Mouse (Mus musculus) liver, embryonic 15.5 days (tissue): ENCODE measurements at regions not wholly inside any gene's neighbourhood (a gene's known extent, or its start where the extent isn't known, plus 50 kb on each side); places are given as distances from the start of the nearest gene placed in this dataset.

ENCODE experiments used
- ATAC-seq: fragments of 200-750 bp; cut with Nextera tagmentation; 2 replicates; pipeline ENCODE4 v1.8.0; 2017; ENCODE audit warnings: moderate number of reproducible peaks, mild to moderate bottlenecking, moderate library complexity; ENCODE audit not compliant: insufficient read depth
- H3K27ac ChIP-seq: fragments of 300-500 bp; sonication (generic); replicated peaks from 2 replicates; pipeline ENCODE4 v1.5.1; 2015; ENCODE audit warnings: mild to moderate bottlenecking, inconsistent platforms
- H3K27me3 ChIP-seq: fragments of 300-500 bp; sonication (generic); 2 replicates; pipeline ENCODE4 v1.6.1; 2015; ENCODE audit warnings: mild to moderate bottlenecking, inconsistent platforms
- H3K36me3 ChIP-seq: fragments of 300-500 bp; sonication (generic); replicated peaks from 2 replicates; pipeline ENCODE4 v1.6.1; 2015; ENCODE audit warnings: moderate library complexity, mild to moderate bottlenecking, inconsistent platforms
- H3K4me1 ChIP-seq: fragments of 300-500 bp; sonication (generic); replicated peaks from 2 replicates; pipeline ENCODE4 v1.6.1; 2015; ENCODE audit warnings: inconsistent platforms
- H3K4me2 ChIP-seq: fragments of 300-500 bp; sonication (generic); 2 replicates; pipeline ENCODE4 v1.6.1; 2015; ENCODE audit warnings: moderate library complexity, mild to moderate bottlenecking, inconsistent platforms
- H3K4me3 ChIP-seq: fragments of 300-500 bp; sonication (generic); replicated peaks from 2 replicates; pipeline ENCODE4 v1.5.1; 2015; ENCODE audit warnings: mild to moderate bottlenecking, inconsistent platforms
- H3K9ac ChIP-seq: fragments of 300-500 bp; sonication (generic); 2 replicates; pipeline ENCODE4 v1.6.1; 2015; ENCODE audit warnings: moderate library complexity, mild to moderate bottlenecking, inconsistent platforms
- H3K9me3 ChIP-seq: fragments of 300-500 bp; sonication (generic); replicated peaks from 2 replicates; pipeline ENCODE4 v1.6.1; 2016; ENCODE audit warnings: inconsistent platforms
- WGBS: fragments of 180-500 bp; shearing (Covaris S2); methylation state at CpG from one replicate; pipeline ENCODE4 v1.1.7; 2015; ENCODE audit warnings: mixed read lengths; ENCODE audit not compliant: insufficient replicate concordance; 5-methylcytosine and 5-hydroxymethylcytosine counted together

DNA sequence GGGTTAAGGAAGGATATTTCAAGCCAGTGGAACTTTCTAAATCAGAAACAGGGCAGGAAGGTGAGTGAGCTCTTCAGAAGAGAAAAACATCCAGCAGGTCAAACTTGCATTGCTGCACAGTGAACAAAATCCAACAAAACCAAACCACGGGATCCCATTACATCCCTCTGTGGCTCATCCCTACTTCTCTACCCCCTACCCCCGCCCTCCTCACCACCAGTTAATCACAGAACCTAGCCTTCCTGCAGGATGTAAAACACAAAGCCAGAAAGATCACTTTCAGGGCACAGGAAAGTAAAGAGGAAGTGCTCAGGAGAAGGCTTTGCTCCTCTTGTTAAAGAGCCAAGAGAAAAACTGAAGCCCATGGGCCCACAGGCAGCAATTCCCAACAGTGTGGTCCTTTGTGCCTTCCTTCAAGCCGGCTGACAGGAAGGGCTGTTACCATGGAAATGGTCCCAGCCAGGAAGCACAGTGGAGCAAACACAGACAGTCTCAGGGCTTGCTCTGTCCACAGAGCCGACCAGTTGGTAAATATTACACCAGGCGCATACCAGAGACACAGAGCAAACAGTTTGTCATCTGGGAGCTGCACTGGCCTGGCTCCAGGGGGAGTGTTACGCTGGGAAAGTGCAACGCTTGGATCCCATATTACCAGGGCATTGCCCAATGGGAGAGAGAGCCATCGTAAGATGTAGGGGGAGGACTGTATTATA, 63.2 kb upstream of the Lmcd1 start:
- Histone ChIP-seq H3K9ac (no peak overlapping the region), H3K4me3 (no peak overlapping the region), H3K4me1 (no peaks in the 10 kb centered on the region; the same call in 1 of the 2 replicates), H3K36me3 (no peaks in the 10 kb centered on the region), H3K27ac (no peak overlapping the region), H3K4me2 (no peak overlapping the region), H3K9me3 (no peaks in the 10 kb centered on the region), H3K27me3 (no peaks in the 10 kb centered on the region)
- 19% methylated on average over 8 of the region's 8 CpGs for WGBS
- ATAC-seq = peak; percentile 88

DNA sequence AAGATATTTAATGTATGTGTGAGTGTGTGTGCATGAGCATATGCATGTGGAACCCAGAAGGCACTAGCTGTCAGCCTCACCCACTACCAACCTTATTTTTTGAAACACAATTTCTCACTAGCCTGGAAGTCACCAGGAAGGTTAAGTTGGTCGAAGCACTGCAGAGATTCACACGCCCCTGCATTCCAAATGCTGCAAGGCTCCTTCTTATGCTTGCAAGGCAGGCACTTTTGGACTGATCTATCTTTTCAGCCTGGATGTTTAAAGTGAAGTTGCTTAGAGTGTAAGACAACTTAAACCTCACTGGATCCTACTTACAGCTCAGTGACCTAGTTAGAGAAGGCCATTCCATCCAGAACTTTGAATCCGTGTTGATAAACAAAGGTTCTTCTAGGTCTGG, 56.7 kb upstream of the Lmcd1 start:
- Histone ChIP-seq H3K27me3 (no peaks in the 10 kb centered on the region), H3K9me3 (no peaks in the 10 kb centered on the region), H3K4me3 (no peak overlapping the region), H3K9ac (no peak overlapping the region), H3K27ac (no peak overlapping the region), H3K4me2 (no peak overlapping the region), H3K36me3 (no peaks in the 10 kb centered on the region), H3K4me1 (no peaks in the 10 kb centered on the region)
- 49% methylated on average over 3 of the region's 3 CpGs for WGBS
- no peak for ATAC-seq

DNA sequence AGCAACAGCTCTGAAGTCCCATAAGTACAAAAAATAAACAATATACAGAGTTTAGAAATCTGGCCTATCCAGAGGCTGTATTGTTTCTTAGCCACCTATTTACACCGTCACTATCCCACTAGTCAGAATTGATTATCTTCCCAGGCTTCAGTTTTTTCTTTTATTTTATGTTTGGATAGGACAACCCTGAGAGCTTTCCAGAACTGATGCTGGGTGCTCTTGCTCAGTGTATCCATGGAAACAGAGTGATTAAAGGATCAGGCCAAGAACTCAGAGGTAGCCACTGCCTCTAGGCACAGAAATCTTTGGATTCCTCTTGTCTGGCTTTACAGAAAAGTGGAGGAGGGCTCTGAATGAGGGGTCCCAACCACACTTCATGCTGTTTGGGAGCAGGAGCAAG, 55.3 kb upstream of the Lmcd1 start:
- Histone ChIP-seq H3K27me3 (no peaks in the 10 kb centered on the region), H3K27ac (no peak overlapping the region), H3K36me3 (no peaks in the 10 kb centered on the region), H3K9ac (no peak overlapping the region), H3K9me3 (no peaks in the 10 kb centered on the region), H3K4me2 (no peak overlapping the region), H3K4me3 (no peak overlapping the region), H3K4me1 (no peaks in the 10 kb centered on the region)
- ATAC-seq = no peak
- WGBS = 57% methylated on average over 1 of the region's 1 CpGs

DNA sequence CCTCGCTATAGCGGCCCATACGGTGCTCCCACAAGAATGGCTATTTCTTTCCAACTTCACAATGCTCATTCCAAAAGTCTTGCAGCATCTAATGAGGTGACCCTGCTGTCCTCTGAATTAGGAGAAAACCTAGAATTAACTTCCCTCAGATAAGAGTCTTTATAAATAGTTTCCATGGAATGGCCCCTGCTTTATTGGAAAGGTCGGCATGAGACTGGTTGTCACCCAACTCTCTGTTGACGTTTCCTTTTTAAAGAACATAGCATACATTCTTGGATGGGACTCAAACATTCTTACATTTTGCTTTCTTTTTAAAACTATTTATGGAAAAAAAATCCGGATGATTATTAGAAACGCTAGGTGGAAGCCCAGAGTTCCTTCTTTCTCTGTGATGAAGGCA, 53.9 kb upstream of the Lmcd1 start:
- Histone ChIP-seq H3K4me3 (no peak overlapping the region), H3K9me3 (no peaks in the 10 kb centered on the region), H3K9ac (no peak overlapping the region), H3K4me1 (no peaks in the 10 kb centered on the region), H3K36me3 (no peaks in the 10 kb centered on the region), H3K27me3 (no peaks in the 10 kb centered on the region), H3K4me2 (no peak overlapping the region), H3K27ac (no peak overlapping the region)
- ATAC-seq = no peak
- WGBS = 68% methylated on average over 7 of the region's 7 CpGs

DNA sequence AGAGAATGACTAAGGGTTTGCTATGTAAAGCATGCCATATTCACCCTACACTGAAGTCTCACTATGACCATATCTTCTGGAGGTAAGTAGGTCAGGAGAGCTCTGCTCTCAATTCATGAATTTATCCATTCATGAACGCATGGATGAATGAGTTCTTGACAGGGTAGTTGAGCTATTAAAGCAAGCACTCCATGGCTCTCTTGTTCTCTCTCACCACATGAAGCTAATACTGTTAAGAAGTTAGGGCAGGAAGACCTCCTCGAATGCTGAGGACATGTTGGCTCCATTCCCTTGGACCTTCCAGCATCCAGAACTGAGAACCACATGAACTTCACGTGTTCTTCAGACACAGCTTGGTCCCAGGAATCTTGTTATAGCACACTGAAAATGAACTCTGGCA, 53.4 kb upstream of the Lmcd1 start:
- Histone ChIP-seq H3K27me3 (no peaks in the 10 kb centered on the region), H3K36me3 (no peaks in the 10 kb centered on the region), H3K27ac (no peak overlapping the region), H3K4me2 (no peak overlapping the region), H3K4me3 (no peak overlapping the region), H3K9me3 (no peaks in the 10 kb centered on the region), H3K4me1 (no peaks in the 10 kb centered on the region), H3K9ac (no peak overlapping the region)
- 60% methylated on average over 3 of the region's 3 CpGs for WGBS
- no peak for ATAC-seq

DNA sequence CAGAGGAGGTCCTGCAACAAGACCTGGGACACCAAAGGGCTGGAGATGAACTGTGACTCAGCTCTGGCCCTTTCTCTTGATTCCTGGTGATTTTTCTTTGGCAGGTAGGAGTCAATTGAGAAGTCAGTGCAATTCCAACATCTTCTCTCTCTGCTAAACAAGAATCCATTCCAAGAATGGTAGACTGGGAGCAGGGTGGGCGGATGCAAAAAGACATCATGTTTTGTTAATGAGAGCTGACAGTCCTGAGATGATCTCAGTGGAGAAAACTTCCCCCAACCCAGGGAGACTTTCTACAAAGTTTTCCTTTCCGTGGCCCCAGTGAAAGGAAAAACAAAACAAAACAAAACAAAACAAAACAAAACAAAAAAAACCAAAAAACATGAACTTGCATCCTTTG, 52.2 kb upstream of the Lmcd1 start:
- Histone ChIP-seq H3K4me1 (no peaks in the 10 kb centered on the region), H3K4me3 (no peak overlapping the region), H3K36me3 (no peaks in the 10 kb centered on the region), H3K27me3 (no peaks in the 10 kb centered on the region), H3K4me2 (no peak overlapping the region), H3K9me3 (no peaks in the 10 kb centered on the region), H3K27ac (no peak overlapping the region), H3K9ac (no peak overlapping the region)
- 36% methylated on average over 2 of the region's 2 CpGs for WGBS
- no peak for ATAC-seq

DNA sequence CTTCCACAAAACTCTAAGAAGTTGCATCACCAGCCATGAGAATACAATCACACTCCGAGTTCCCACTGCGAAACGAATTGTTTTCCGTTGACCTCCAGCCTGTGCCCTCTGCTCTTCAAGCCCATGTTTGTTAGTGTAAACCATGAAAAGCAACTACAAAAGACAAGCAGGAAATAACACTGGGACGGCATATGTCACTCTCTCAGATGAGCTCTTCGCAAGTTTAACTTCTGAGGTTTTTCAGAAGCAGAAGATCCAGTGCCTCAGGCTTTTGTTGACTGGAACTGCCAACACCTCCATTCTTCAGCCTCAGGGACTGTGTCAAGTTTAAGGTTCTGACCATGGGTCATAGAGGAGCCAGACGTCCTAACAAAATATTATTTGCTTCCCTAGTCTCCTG, 50.2 kb upstream of the Lmcd1 start:
- Histone ChIP-seq H3K27me3 (no peaks in the 10 kb centered on the region), H3K4me2 (no peak overlapping the region), H3K4me3 (no peak overlapping the region), H3K36me3 (no peaks in the 10 kb centered on the region), H3K4me1 (no peaks in the 10 kb centered on the region), H3K27ac (no peak overlapping the region), H3K9me3 (no peaks in the 10 kb centered on the region), H3K9ac (no peak overlapping the region)
- 54% methylated on average over 7 of the region's 7 CpGs for WGBS
- ATAC-seq = no peak
